Mouse (Mus musculus): ENCODE data around the gene Clec3b. TPM values are rescaled to one million over a fixed set of nuclear protein-coding genes. Genes with fewer than 3 reads are reported as not detected.

Gene Clec3b
- polyA plus RNA-seq (2017; shearing (Covaris generic)), result under 1 TPM; 0.38 to 0.59 TPM

GRCm38 (mm10) chr9:123150241-123151020 is at the start of gene Clec3b:
Gene Clec3b (plus strand): TSS chr9:123150946.

GRCm38 (mm10) chr9:123112805-123113521 is 37.8 kb upstream of the Clec3b start, which contains the start of the genes Zdhhc3 and Exosc7:
Gene Zdhhc3 (minus strand): TSS chr9:123113205.
Gene Exosc7 (plus strand): TSS chr9:123113215.

Other genes with a start within 250 kb of the Clec3b start
- not detected for gene Zfp105, start 227.9 kb upstream of the Clec3b start, polyA plus RNA-seq (2017; shearing (Covaris generic))
- 10 to 100 TPM; 34.4 to 40.3 TPM for gene 1110059G10Rik, start 199.9 kb upstream of the Clec3b start, polyA plus RNA-seq (2017; shearing (Covaris generic))
- 10 to 100 TPM in 1 of 2 experiments, 1 to 10 TPM in 1; 9.7 to 10.7 TPM for gene Kif15, start 199.9 kb upstream of the Clec3b start, polyA plus RNA-seq (2017; shearing (Covaris generic))
- gene Tmem42, start 129.6 kb upstream of the Clec3b start, polyA plus RNA-seq (2017; shearing (Covaris generic)), result 10 to 100 TPM; 27.7 to 34.7 TPM
- 1 to 10 TPM in 1 of 2 experiments, under 1 TPM in 1; 0.29 to 1.2 TPM for gene Tgm4, start 116.2 kb upstream of the Clec3b start, polyA plus RNA-seq (2017; shearing (Covaris generic))
- 10 to 100 TPM; 70.4 to 72.8 TPM for gene Zdhhc3, start 37.7 kb upstream of the Clec3b start, polyA plus RNA-seq (2017; shearing (Covaris generic))
- 10 to 100 TPM; 71.1 to 95.8 TPM for gene Exosc7, start 37.7 kb upstream of the Clec3b start, polyA plus RNA-seq (2017; shearing (Covaris generic))
- 1 to 10 TPM in 1 of 2 experiments, under 1 TPM in 1; 0.52 to 2.6 TPM for gene Cdcp1, start 65.1 kb downstream of the Clec3b start, polyA plus RNA-seq (2017; shearing (Covaris generic))
- gene Tmem158, start 109.8 kb downstream of the Clec3b start, polyA plus RNA-seq (2017; shearing (Covaris generic)), result 10 to 100 TPM; 20.0 to 23.2 TPM
- 100 to 1,000 TPM; 336 to 341 TPM for gene Lars2, start 216.0 kb downstream of the Clec3b start, polyA plus RNA-seq (2017; shearing (Covaris generic))